Mouse (Mus musculus) inflammation-experienced regulatory T-cells, adult 16 weeks (primary cell): ENCODE measurements around the gene Pex26. TPM values are rescaled to one million over a fixed set of nuclear protein-coding genes. Genes with fewer than 3 reads are reported as not detected.

Experiments used
- polyA plus RNA-seq: library from polyadenylated mRNA; unstranded; fragments of 100-300 nt; shearing (Covaris generic); gene quantifications from one replicate; pipeline ENCODE4 v1.2.1, GENCODE M21; 2017

Pex26 gene
- 11.5 TPM for polyA plus RNA-seq

DNA sequence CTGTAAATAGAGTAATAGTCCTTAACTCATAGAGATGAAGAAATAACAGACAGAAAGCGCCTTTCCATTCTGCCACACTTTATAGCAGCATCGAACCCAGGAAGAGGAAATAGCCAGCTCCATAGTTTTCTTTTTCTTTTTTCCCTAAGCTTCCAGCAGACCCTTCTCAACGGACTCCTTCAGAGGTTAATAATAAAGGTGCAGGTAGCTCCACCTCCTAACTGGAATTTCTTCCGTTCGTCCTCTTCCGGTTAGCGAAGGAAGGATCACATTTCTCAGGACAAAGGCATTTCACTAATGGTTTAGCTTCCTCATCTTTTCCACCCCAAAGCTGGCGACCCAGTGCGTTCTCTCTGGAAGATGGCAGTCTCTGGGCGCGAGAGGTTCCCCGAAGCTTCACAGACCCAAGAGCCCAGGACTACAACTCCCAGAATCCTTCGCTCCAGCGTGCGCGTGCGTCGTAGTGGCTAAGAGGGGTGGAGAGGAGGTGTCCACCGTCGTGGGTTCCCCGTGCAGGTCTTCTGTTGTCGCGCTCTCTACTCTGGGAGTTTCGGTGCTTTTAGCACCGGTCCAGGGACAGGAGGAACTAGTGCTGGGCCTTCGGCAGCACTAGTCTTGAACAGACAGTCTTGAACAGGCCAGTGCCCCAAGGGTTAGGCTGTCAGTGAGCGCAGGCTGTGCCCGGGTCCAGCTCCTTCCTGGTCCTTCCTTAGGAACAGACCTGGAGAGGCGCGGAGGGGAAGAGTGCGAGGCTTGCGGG lies at the start of gene Pex26:
Gene Pex26 (plus strand): TSS at position 254 of the 760 bp plus-strand sequence.

GRCm38 (mm10) chr6:121210149-121210925 lies 26.9 kb downstream of the Pex26 start, which contains the start of gene Tuba8:
Gene Tuba8 (plus strand): TSS chr6:121210696.

GRCm38 (mm10) chr6:121245127-121246036 lies 61.9 kb downstream of the Pex26 start, which contains the start of gene Usp18:
Gene Usp18 (plus strand): TSS chr6:121245906.

Other genes with a start within 250 kb of the Pex26 start
- gene Mical3, start 52.7 kb upstream of the Pex26 start, polyA plus RNA-seq: 8.3 TPM
- gene Tuba8, start 27.0 kb downstream of the Pex26 start, polyA plus RNA-seq: 0.24 TPM
- 85.5 TPM for gene Usp18, start 62.2 kb downstream of the Pex26 start, polyA plus RNA-seq
- gene Slc6a13, start 116.6 kb downstream of the Pex26 start, polyA plus RNA-seq: 0.17 TPM
- not detected for gene Slc6a12, start 159.4 kb downstream of the Pex26 start, polyA plus RNA-seq